Mouse (Mus musculus): ENCODE results near the gene Suclg2.

DNA sequence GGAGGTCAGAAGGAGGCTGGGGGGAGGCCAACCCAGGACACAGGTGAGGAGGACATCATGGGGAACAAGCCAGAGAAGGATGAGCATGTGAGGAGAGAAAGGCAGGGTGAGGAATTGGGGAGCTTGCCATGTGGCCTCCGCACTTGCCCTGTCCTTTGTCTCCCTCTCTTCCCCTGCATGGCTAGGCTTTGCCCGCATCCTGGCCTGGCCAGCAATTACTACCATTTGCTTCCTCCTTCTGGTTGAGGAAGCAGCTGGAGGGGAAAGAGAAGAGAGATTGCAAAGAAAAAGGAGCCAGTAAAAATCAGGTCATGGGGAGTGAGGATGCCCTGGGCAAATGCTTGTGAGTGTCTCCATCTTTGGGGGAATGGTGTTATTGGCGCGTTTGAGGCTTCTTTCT is 234.9 kb downstream of the Suclg2 start:
- TF ChIP-seq POLR2A (IDR thresholded peaks at IDR 0.05; ENCODE audit: low read depth, low read length): no peak
- TF ChIP-seq CTCF (conservative IDR thresholded peaks at IDR 0.05; ENCODE audit: insufficient read depth, insufficient read length, low read depth, low read length): no peak

Measured in kidney, adult 2 months (tissue).